Mouse (Mus musculus): ENCODE data around the gene Sgta.

- TF ChIP-seq CTCF (IDR thresholded peaks at IDR 0.05; ENCODE audit: extremely low read depth, insufficient read length, insufficient replicate concordance, low read depth, low read length): no peak
- no peak for TF ChIP-seq POLR2A (IDR thresholded peaks at IDR 0.05; ENCODE audit: low read depth, low read length)
Observed at GRCm38 (mm10) chr10:81080008-81080655, 20.2 kb upstream of the Sgta start.

Data from small intestine, adult 2 months (tissue).